Mouse (Mus musculus): ENCODE measurements around the gene Lrrc8d.

GRCm38 (mm10) chr5:105860461-105860835 is 160.7 kb downstream of the Lrrc8d start:
- TF ChIP-seq POLR2A (IDR thresholded peaks at IDR 0.05; ENCODE audit: insufficient read length, low read depth) (no peak), MYOG (IDR thresholded peaks at IDR 0.05; ENCODE audit: control insufficient read depth in 1 of 3, insufficient read depth in 1 of 3, insufficient read length in 2 of 3, low read depth in 2 of 3) (no peak), USF1 (IDR thresholded peaks at IDR 0.05; ENCODE audit: low read depth) (no peak), TCF12 (IDR thresholded peaks at IDR 0.05; ENCODE audit: insufficient read depth, poor library complexity, severe bottlenecking) (no peak), MAX (IDR thresholded peaks at IDR 0.05; ENCODE audit: low read depth) (no peak), CEBPB (IDR thresholded peaks at IDR 0.05; ENCODE audit: insufficient read depth, poor library complexity, severe bottlenecking) (no peak)

Data from myocyte (in vitro differentiated cells).